Mouse (Mus musculus) cerebellum, postnatal 14 days (tissue): Measurements from ENCODE around the gene Gm9945.

ENCODE experiments used
- DNase-seq, 2 experiments: peaks; one replicate each; pipeline ENCODE4 v3.0.0; 2021; ENCODE audit warnings: mixed read lengths in 2 of 2

Gm9945 gene

GRCm38 (mm10) chr11:53479783-53480301 is at the start of gene Gm9945, which contains the start of gene Sowaha:
Gene Gm9945 (plus strand): TSS chr11:53480166.
Gene Sowaha (minus strand): TSS chr11:53480274.
- peak; percentile 78 to 79 for DNase-seq

GRCm38 (mm10) chr11:53430300-53430669 is 49.7 kb upstream of the Gm9945 start:
- no peak for DNase-seq

GRCm38 (mm10) chr11:53430670-53431346 is 49.2 kb upstream of the Gm9945 start, which contains the start of the genes Uqcrq and Gdf9:
Gene Uqcrq (minus strand): TSS chr11:53430831.
Gene Gdf9 (plus strand): TSS chr11:53431023.
- peak; percentile 100 for DNase-seq

- peak in 1 of 2 experiments; percentile 33 for DNase-seq
These were observed 48.5 kb upstream of the Gm9945 start for GRCm38 (mm10) chr11:53431347-53432056.

- no peak for DNase-seq
These were observed 46.9 kb upstream of the Gm9945 start for GRCm38 (mm10) chr11:53433057-53433456.

- no peak for DNase-seq
These were observed 44.5 kb upstream of the Gm9945 start for GRCm38 (mm10) chr11:53435504-53435903.

- DNase-seq, result no peak
These were observed 43.6 kb upstream of the Gm9945 start for GRCm38 (mm10) chr11:53436338-53436737.

- no peak for DNase-seq
These were observed 38.0 kb upstream of the Gm9945 start for GRCm38 (mm10) chr11:53441921-53442320.

- peak; percentile 56 to 65 for DNase-seq
These were observed 36.1 kb upstream of the Gm9945 start for GRCm38 (mm10) chr11:53443861-53444260.

GRCm38 (mm10) chr11:53445562-53445961 is 34.4 kb upstream of the Gm9945 start:
- DNase-seq, result no peak

GRCm38 (mm10) chr11:53446183-53446582 is 33.8 kb upstream of the Gm9945 start:
- DNase-seq, result no peak

- no peak for DNase-seq
These were observed 32.0 kb upstream of the Gm9945 start for GRCm38 (mm10) chr11:53447996-53448395.

GRCm38 (mm10) chr11:53448529-53448928 is 31.4 kb upstream of the Gm9945 start:
- DNase-seq, result peak; percentile 96 to 98

GRCm38 (mm10) chr11:53450070-53450705 is 29.8 kb upstream of the Gm9945 start:
- peak in 1 of 2 experiments; percentile 42 for DNase-seq

GRCm38 (mm10) chr11:53451361-53451760 is 28.6 kb upstream of the Gm9945 start:
- DNase-seq, result no peak

- peak; percentile 61 to 72 for DNase-seq
These were observed 27.6 kb upstream of the Gm9945 start for GRCm38 (mm10) chr11:53452396-53452795.

GRCm38 (mm10) chr11:53453031-53453430 is 26.9 kb upstream of the Gm9945 start:
- DNase-seq, result no peak

- peak; percentile 63 for DNase-seq
These were observed 23.2 kb upstream of the Gm9945 start, which contains the start of the genes Gm10447 and Shroom1 for GRCm38 (mm10) chr11:53456474-53457371. Gene Gm10447 (minus strand): TSS chr11:53457110. Gene Shroom1 (plus strand): TSS chr11:53457205.

GRCm38 (mm10) chr11:53457372-53457954 is 22.5 kb upstream of the Gm9945 start:
- DNase-seq, result no peak

- DNase-seq, result no peak
These were observed 21.0 kb upstream of the Gm9945 start for GRCm38 (mm10) chr11:53458996-53459395.

GRCm38 (mm10) chr11:53460192-53460591 is 19.8 kb upstream of the Gm9945 start:
- no peak for DNase-seq

GRCm38 (mm10) chr11:53461727-53462126 is 18.2 kb upstream of the Gm9945 start:
- DNase-seq, result peak; percentile 52 to 58
